Mouse (Mus musculus) mouse embryonic stem cell (cell line): ENCODE results near the gene Rbms3.

Experiments
- in situ Hi-C, 2 experiments: fragments of 300-500 bp; cut with MboI; formaldehyde crosslinking; loops; 1 replicate in 1 of 2; 3 replicates in 1 of 2; pipeline ENCODE4 v1.14.3; 2019 to 2020; ENCODE audit warnings: low sequenced_read_pairs in 2 of 2, low pct_unique_long_range_greater_than_20kb in 1 of 2, mixed read lengths in 1 of 2; ENCODE audit not compliant: unreplicated experiment in 1 of 2

Rbms3 gene

DNA sequence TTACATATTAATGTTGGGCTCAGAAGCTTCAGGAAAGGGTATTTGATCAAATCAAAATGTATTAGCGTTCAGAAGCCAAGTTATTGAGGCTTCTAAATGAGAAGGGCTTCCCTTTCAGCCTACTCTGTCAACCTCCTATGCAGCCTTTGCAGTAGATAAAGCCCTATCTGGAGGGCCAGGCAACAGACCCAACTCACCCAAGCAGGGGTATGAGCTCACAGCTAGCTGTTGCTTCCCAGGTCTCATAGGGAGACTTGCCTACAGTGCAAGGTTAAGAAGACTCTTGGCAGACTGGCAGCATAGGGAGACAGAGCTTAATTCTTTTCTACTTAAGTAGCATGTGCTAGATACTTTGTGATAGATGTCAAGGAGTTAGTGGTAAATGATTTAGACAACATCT, 926.6 kb downstream of the Rbms3 start:
- in situ Hi-C loops, result no loop called here

DNA sequence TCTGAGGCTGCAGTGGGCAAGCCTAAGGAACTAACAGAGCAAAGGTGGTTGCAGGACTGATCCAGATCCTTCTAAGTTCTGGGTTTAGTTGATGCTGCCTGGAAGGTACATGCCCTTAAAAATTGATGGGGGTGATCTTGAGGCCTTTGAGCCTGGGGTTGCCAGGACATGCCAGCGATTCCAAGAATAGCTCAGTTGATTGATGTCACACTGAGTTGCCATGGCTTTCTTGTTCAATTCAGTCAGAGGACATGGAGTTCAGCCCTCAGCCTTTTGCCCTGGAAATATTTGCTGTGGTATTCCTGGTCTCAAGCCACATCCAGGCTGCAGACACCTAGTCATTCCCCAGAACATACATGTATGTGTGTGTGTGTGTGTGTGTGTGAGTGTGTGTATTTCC, 927.1 kb downstream of the Rbms3 start:
- in situ Hi-C loops, result no loop called here

DNA sequence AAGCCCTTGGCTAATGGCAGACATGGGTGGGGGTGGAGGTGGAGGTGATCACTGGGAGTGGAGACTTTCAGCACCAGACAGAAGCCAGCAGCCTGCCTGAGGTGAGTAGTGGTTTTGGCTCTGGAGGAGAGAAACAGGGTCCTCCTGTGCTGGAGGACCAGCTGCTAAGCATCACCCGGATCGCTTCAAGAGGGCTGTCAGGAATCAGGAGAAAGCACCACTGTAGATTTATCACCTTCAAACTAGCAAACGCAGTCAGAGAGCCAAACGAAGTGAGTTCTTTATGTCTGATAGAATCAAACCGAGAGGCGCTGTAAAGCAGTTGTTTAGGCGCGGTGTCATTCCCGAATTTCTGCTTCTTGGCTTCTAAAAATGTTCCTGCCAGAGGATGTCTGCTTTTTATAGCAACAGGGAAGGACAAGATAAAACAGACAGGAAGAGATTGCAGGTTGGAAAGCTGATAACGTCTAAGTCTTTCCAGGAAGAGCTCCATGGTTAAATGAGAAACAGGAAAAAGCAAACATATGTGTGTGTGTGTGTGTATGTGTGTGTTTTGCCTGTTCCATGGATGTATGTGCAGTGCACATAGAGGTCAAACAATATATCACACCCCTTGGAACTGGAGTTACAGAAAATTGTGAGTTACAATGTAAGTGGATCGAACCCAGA, 928.1 kb downstream of the Rbms3 start:
- in situ Hi-C loops, result no loop called here

DNA sequence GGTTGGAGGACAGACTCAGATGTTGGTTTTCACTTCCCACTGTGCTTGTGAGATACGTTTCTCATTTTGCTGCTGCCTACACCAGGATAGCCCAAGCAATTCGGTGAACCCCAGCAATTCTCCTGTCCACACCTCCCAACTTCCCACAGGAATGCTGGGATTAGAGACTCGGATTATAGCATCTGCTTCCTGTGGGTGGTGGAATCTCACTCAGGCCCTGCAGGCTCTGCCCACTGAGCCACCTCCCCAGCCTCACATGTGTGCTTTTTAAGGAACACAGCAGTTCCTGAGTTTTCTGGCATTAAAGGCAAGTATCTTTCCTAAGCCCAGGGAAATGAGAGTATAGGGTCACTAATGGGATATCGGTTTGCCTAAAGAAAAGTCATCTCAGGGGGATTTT, 941.1 kb downstream of the Rbms3 start:
- in situ Hi-C loops, result no loop called here

DNA sequence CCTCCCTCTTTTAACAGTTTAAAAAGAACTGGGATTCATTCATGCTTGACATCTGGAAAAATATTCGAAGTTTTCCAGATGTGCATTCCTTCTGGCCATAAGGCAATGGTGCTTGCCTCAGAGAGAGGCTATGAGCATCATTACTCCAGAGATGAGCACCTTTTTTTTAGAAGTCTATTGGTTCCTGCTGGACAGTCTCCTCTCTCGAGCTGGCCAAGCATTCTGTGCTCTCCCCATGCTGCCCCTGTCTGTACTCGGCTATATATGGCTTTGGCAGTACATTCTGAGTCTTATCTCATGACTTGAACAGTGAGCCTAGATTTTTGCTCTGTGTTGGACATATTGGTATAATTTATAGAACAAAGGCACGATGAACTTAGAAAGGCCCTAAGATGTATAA, 952.6 kb downstream of the Rbms3 start:
- in situ Hi-C loops, result no loop called here

DNA sequence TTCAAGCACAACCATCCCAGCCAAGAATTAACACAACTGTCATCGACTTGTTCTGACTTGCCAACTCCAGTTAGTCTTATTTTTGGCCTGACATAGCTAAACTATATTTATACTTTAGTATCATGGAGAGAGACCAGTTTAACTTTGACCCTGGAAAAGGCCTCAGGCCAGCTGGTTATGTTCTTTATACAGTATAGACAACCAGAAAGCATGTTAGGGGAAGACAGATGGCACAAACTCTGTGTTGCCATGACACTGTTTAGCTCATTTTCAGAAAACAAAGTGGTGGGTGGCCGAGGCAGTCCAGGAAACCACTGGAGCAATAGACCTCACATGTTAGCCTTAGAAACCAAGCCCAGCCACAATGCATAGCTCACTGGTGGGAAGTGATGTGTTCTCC, 953.3 kb downstream of the Rbms3 start:
- in situ Hi-C loops, result no loop called here

DNA sequence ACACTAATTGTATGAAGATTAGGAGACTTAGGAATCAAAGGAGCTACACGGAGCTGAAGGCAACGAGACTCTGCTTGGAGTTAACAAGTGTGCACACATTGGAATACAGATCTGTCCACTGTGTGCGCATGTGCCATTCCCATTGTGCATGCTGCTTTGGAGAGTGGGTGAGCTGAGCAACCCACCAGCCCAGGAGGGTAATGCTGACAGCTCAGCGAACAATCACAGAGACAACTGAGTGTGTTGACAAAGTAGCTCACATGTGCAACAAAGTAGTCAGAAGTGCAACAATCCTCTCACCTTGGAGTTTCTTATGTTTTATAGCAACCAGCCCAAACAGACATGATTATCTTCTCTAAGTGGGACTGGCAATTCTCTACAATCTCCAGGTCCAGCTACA, 955.5 kb downstream of the Rbms3 start:
- in situ Hi-C loops, result no loop called here

DNA sequence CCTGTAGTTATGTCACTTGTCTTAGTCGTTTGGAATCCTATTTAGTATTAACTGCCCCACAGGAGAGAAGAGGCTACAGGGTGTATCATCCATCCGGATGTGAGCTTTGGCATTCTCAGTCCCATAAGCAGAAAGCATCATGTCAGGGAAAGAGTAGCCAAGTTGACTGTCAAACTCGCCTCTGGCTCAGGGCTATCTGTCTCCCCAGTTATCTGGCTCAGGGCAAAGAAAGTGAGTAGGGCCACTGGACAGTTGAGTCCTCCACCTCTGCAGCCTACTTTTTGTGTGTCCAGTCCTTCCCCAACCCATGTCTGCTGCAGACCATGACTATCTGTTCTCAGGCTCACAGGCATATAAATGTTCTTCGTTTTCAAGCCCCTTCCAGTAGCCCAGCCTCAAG, 968.7 kb downstream of the Rbms3 start:
- in situ Hi-C loops, result no loop called here

DNA sequence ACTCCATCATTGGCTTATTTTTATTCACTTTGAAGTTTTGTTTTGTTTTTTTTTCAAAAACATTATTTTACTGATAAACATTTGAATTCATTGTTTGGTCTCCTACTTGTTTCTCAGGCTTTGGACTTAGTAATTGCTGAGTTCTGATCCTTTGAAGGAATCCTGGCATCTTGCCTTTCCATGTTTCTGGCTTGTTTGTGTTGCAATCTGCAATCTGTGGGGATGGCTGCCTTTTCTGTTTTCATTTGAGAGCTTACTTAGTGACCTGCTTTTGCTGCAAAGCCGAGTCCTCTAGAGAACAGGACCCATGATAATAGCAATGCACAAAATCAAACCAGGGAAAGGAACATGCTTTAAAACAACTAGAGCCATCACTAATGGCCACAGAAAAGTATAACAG, 969.8 kb downstream of the Rbms3 start:
- in situ Hi-C loops, result no loop called here

DNA sequence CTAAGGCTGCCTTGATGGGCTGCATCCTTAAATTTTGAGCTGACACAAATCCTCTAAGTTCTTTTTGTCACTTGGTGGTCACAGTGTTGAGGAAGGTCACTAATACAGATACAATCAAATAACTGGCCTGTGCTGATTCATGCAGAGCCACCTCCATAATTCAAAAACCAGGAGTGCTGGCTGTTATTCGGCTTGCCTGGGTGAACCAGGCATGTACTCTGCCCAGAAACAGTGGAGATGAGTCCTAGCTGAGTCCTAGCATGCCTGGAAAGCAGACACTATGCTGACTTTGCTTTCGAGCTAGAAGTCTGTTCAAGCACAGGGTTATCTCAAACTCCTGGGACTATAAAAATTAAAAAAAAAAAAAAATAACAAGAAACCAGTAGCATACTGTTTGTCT, 972.6 kb downstream of the Rbms3 start:
- in situ Hi-C loops, result no loop called here

DNA sequence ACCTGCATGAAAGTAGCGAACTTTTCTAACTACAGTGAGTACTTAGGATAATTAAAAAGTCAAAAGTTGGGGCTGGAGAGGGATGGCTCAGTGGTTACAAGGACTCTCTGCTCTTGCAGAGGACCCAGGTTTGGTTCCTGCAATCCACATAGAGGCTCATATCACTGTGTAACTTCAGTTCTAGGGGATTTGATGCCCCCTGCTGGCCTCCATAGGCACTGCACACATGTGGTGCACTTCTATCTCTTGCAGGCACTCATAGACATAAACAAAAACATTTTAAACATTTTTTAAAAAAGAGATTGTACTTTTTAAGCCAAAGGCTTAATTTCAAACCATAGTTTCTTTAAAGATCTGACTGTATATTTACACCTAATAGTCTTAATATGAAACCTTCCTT, 978.3 kb downstream of the Rbms3 start:
- in situ Hi-C loops, result no loop called here

DNA sequence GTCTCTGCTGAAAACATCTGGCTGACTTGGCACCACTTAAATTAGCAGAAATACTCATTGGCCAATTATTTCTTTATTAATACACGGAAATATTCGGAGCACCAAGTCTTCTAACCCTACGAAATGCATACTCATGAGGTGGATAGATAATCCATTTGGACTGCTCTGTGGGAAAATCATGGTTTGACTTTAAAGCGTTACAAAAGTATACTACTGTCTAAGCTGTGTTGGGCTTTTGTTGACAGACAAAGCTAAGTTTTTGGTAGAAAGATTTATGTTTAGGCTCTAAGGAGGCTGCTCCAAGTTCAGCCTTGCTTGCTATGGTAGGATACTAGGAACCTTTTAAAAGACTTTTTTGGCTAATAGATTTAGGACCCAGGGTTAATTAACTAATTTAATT, 979.8 kb downstream of the Rbms3 start:
- in situ Hi-C loops, result no loop called here

DNA sequence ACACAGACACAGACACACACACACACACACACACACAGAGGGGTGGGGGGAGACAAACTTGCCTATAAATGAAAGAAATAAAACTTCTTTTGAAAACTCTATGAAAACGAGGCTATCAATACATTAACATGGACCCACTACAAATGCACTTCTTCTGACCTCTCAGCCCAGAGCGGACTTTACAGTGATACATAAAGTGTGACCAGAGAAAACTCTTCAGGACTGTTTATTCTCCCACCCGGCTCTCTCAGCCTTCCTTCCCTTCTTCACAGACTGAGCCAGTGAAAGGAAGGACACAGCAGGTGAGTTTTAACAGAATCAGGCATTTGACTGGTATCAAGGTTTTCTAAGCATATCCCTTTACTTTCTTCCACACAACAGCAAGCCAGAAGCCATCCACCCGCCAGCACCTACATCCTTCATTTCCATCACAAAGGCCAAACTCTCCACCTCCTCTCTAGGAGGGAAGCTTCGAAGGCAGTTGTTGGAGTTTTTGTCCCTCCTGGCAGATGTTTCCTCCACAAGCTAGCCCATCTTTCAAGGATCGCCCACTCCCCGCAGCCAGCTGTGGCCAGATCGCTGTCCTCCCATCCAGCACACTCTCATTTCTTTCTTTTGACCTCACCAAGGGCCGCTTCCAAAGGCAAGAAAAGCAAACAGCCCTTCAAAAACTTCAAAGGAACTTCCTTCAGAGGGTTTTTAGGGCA, 980.5 kb downstream of the Rbms3 start:
- in situ Hi-C loops, result no loop called here

DNA sequence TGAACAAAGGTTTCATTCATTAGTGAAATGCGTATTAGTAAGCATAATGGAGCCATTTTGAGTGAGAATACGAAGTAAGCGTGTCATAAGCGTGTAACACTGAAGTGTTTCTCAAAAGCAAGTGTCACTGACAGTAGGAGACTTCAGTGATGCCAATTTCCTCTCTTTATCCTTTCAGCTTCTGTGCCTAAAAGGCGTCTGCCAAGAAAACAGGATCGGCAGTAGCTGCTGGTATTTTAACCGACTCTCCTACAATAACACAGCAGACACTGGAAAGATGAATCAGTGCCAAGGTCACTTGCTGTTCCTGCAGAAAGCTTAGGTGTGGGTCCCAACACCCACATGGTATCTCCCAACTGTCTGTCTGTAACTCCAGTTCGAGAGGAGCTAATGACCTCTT, 985.1 kb downstream of the Rbms3 start:
- in situ Hi-C loops, result no loop called here

DNA sequence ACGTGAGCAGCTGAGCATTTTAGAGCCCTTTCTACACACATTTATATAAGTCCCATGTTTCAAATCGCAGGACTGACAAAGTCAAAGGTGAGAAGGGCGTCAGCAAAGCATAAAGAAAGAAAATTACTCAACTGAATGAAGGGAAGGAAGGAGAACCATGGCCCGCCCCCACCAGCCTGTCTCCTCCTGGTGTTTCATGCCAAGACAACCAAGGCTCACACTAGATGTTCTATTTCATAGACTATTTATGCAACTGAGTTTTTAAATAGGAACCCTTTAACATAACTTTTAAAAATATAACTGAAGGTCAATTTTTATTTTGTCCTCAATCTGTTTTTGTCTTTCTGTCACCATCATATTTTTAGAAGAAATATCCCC, 989.4 kb downstream of the Rbms3 start:
- in situ Hi-C loops, result no loop called here

DNA sequence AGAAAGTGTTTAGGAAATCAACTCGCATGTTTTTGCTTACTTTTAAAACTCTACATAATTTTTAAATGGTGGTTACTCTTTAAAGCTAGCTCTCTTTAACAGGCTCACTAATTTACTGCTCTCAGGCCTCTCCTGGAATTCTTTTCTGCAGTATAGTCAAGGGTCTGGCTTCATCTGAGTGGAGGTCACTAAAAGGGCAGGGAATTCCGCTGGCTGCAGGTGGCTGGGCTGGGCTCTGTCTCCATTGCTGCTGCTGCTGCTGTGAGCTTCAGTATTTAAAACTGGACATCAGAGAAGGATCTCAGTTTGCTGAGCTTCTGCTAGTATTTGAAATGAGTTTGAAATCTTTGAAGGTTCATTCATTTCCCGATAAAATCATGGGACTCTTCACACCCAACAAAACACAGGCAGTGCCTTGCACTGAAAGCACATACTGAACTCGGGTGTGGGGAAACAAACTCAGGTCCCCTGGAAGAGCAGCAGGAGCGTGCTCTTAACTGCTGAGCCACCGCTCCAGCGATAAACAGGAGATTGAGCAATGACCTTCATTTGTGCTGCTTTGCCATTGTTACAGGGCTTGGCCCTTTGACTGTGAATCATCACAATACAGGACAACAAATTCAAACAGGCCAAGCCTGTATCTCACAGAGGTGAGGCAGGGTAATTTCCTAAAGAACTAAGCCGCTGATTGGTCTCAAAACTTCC, 990.0 kb downstream of the Rbms3 start:
- in situ Hi-C loops, result no loop called here

DNA sequence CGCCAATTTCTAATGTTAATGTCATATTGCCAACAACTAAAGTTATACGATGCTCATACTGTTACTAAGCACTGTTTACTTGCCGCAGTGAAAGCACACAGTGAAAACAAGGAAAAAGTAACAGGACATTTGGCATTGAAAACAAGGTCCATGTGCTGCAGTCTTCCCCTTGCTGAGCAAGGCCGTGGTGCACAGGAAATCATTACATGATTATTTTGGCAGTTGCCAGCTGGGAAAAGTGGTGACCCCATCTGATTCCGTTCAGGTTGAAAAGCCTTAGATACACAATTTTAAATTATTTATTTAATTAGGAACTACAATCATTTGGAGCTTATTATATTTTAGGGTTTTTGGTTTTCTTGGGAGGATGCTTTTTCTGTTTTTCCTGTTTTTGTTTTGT, 995.9 kb downstream of the Rbms3 start:
- in situ Hi-C loops, result no loop called here

DNA sequence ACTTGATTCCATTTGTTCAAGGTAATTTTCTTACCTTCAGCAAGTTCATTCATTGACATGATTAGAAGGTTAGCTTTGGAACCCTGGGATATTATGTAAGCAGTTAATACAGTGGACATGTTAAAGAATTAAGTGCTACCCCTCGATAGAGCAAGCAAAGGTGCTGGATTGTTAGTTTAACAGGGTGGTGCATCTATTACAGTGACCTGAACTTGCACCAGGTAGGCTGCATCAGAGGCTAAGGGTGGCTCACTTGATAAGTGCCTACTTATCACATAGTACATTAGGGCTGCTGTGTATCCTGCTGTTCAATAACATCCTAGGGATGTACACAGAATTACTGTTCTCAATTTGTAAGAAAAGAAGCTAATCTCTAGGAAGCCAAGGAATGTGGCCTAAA, 996.6 kb downstream of the Rbms3 start:
- in situ Hi-C loops, result no loop called here

DNA sequence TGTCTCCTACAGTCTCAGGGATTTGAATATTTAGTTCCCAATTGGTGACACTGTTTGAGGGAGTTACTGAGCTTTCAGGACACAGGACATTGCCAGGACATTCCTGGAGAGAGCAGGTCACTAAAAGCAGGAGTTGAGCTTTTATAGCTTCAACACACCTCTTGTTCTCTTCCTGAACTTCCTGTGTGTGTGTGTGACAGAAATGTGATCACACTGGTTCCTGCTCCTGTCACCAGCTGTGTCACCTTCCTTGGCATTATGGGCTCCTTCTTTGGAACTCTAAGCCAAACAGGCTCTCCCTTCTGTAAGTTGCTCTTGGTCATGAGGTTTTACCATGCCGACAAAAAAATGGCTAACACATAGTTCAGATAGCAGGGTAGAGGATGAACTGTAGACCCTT, 997.9 kb downstream of the Rbms3 start:
- in situ Hi-C loops, result no loop called here

DNA sequence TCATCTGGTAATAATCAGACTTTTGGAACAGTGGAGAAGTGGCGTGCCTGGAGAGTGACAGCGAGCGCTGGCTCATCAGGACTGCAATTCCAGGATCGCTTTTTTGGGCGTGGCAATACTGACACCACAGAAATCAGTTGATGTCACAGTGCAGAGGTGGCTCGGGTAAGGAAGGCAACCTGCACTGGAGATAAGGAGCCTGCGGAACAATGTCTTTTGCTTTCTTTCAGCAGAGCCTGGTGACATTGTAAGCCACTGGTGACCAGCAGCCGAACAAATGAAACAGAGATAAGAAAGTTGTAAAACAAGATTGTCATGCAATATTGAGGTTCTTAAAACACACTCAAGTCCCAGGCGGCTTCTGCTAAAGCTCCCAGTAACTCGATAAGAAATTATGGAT, 998.9 kb downstream of the Rbms3 start:
- in situ Hi-C loops, result no loop called here
